Mouse (Mus musculus) left cerebral cortex, postnatal 36 days (tissue): Measurements from ENCODE around the gene Upk3b. TPM values are rescaled to one million over a fixed set of nuclear protein-coding genes. Genes with fewer than 3 reads are reported as not detected.

Source experiments
- total RNA-seq, 2 experiments: library from RNA; stranded (reverse); gene quantifications; 2 replicates each; pipeline ENCODE4 v1.2.3; 2021

The Upk3b gene
- total RNA-seq, 2 experiments from 2014 or later, result not detected

Other genes with a start within 250 kb of the Upk3b start
- 100 to 1,000 TPM in 1 of 2 experiments, 10 to 100 TPM in 1; 65.0 to 119 TPM for gene Srrm3, start 231.6 kb upstream of the Upk3b start, total RNA-seq
- gene Hspb1, start 150.6 kb upstream of the Upk3b start, total RNA-seq, result 10 to 100 TPM; 11.6 to 24.2 TPM
- 1,000 to 10,000 TPM; 1,175 to 1,315 TPM for gene Ywhag, start 103.9 kb upstream of the Upk3b start, total RNA-seq
- gene Ssc4d, start 64.0 kb upstream of the Upk3b start, total RNA-seq, result 1 to 10 TPM; 1.4 TPM
- not detected for gene Zp3, start 58.4 kb upstream of the Upk3b start, total RNA-seq
- 1 to 10 TPM; 7.7 to 8.4 TPM for gene Dtx2, start 43.7 kb upstream of the Upk3b start, total RNA-seq
- gene Upk3bl, start 16.0 kb downstream of the Upk3b start, total RNA-seq, result not detected
- gene Rasa4, start 45.4 kb downstream of the Upk3b start, total RNA-seq, result 1 to 10 TPM; 3.8 to 7.0 TPM
- 10 to 100 TPM; 69.8 to 82.9 TPM for gene Polr2j, start 78.1 kb downstream of the Upk3b start, total RNA-seq
- 10 to 100 TPM; 10.9 to 17.7 TPM for gene Lrwd1, start 97.6 kb downstream of the Upk3b start, total RNA-seq
- 1 to 10 TPM; 7.7 to 9.0 TPM for gene Alkbh4, start 97.7 kb downstream of the Upk3b start, total RNA-seq
- 10 to 100 TPM; 54.0 to 54.8 TPM for gene Orai2, start 132.2 kb downstream of the Upk3b start, total RNA-seq
- 10 to 100 TPM; 28.3 to 39.2 TPM for gene Prkrip1, start 160.5 kb downstream of the Upk3b start, total RNA-seq
- gene Sh2b2, start 208.1 kb downstream of the Upk3b start, total RNA-seq, result 1 to 10 TPM; 8.0 to 9.7 TPM